Mouse (Mus musculus): ENCODE data around the gene Mtx1. TPM values are rescaled to one million over a fixed set of nuclear protein-coding genes. Genes with fewer than 3 reads are reported as not detected.

Gene Mtx1
- total RNA-seq, 2 experiments from 2014 or later: 60.3 to 61.5 TPM

Small RNAs within 50 kb of the gene (microRNA-seq; reads per million reads assigned to microRNA genes)
- gene Mir92b: 62.4 to 75.1 reads per million in 2 experiments

Other genes starting within 250 kb of the Mtx1 start
- 10 to 100 TPM; 25.9 to 30.0 TPM for gene Rusc1, start 133.8 kb downstream of the Mtx1 start, total RNA-seq (2021)
- not detected for gene Gm43738, start 126.0 kb downstream of the Mtx1 start, total RNA-seq (2021)
- 10 to 100 TPM; 24.2 to 25.6 TPM for gene Fdps, start 125.1 kb downstream of the Mtx1 start, total RNA-seq (2021)
- gene Pklr, start 90.9 kb downstream of the Mtx1 start, total RNA-seq (2021): not detected
- gene Hcn3, start 66.9 kb downstream of the Mtx1 start, total RNA-seq (2021): under 1 TPM; 0.30 to 0.62 TPM
- gene Clk2, start 62.3 kb downstream of the Mtx1 start, total RNA-seq (2021): 10 to 100 TPM; 14.3 to 17.8 TPM
- gene Scamp3, start 49.6 kb downstream of the Mtx1 start, total RNA-seq (2021): 10 to 100 TPM; 46.2 to 50.2 TPM
- 1 to 10 TPM; 3.7 to 4.7 TPM for gene Fam189b, start 43.9 kb downstream of the Mtx1 start, total RNA-seq (2021)
- 10 to 100 TPM; 18.3 to 19.6 TPM for gene Gba, start 24.2 kb downstream of the Mtx1 start, total RNA-seq (2021)
- gene Thbs3, start 11.9 kb downstream of the Mtx1 start, total RNA-seq (2021): 1 to 10 TPM; 2.8 to 5.8 TPM
- 1 to 10 TPM in 1 of 2 experiments, under 1 TPM in 1; 0.40 to 2.1 TPM for gene Muc1, start 2.0 kb upstream of the Mtx1 start, total RNA-seq (2021)
- gene Krtcap2, start 18.9 kb upstream of the Mtx1 start, total RNA-seq (2021): 10 to 100 TPM; 64.8 to 89.2 TPM
- gene Trim46, start 19.2 kb upstream of the Mtx1 start, total RNA-seq (2021): under 1 TPM; 0.37 to 0.98 TPM
- gene Dpm3, start 32.3 kb upstream of the Mtx1 start, total RNA-seq (2021): 10 to 100 TPM; 54.1 to 54.7 TPM
- gene Slc50a1, start 43.5 kb upstream of the Mtx1 start, total RNA-seq (2021): 10 to 100 TPM; 15.6 to 21.6 TPM
- 10 to 100 TPM; 22.5 to 23.8 TPM for gene Efna1, start 54.1 kb upstream of the Mtx1 start, total RNA-seq (2021)
- not detected for gene Efna3, start 95.9 kb upstream of the Mtx1 start, total RNA-seq (2021)
- gene Efna4, start 110.9 kb upstream of the Mtx1 start, total RNA-seq (2021): under 1 TPM in 1 of 2 experiments, not detected in 1; 0.28 TPM
- gene Adam15, start 122.9 kb upstream of the Mtx1 start, total RNA-seq (2021): 10 to 100 TPM; 45.5 to 47.0 TPM
- gene Dcst2, start 134.9 kb upstream of the Mtx1 start, total RNA-seq (2021): not detected
- gene Dcst1, start 138.2 kb upstream of the Mtx1 start, total RNA-seq (2021): not detected
- 10 to 100 TPM; 21.3 to 23.3 TPM for gene Zbtb7b, start 167.7 kb upstream of the Mtx1 start, total RNA-seq (2021)
- 1 to 10 TPM in 1 of 2 experiments, not detected in 1; 1.0 TPM for gene Lenep, start 175.7 kb upstream of the Mtx1 start, total RNA-seq (2021)
- gene Flad1, start 184.8 kb upstream of the Mtx1 start, total RNA-seq (2021): 10 to 100 TPM; 59.5 to 63.8 TPM
- 1 to 10 TPM; 4.6 to 4.8 TPM for gene Cks1b, start 191.3 kb upstream of the Mtx1 start, total RNA-seq (2021)
- gene Shc1, start 191.4 kb upstream of the Mtx1 start, total RNA-seq (2021): 10 to 100 TPM; 33.2 to 36.1 TPM
- gene Pygo2, start 203.1 kb upstream of the Mtx1 start, total RNA-seq (2021): 10 to 100 TPM; 15.3 to 17.0 TPM
- 10 to 100 TPM; 70.0 to 76.0 TPM for gene Pbxip1, start 209.6 kb upstream of the Mtx1 start, total RNA-seq (2021)
- 1 to 10 TPM; 8.4 to 8.8 TPM for gene Pmvk, start 227.5 kb upstream of the Mtx1 start, total RNA-seq (2021)

Measured in heart, adult 18-20 months (tissue).